Mouse (Mus musculus): ENCODE measurements around the gene Vps36. TPM values are rescaled to one million over a fixed set of nuclear protein-coding genes. Genes with fewer than 3 reads are reported as not detected.

Vps36 gene
- polyA plus RNA-seq, 1 experiment from 2014 or later, result 44.3 TPM

DNA sequence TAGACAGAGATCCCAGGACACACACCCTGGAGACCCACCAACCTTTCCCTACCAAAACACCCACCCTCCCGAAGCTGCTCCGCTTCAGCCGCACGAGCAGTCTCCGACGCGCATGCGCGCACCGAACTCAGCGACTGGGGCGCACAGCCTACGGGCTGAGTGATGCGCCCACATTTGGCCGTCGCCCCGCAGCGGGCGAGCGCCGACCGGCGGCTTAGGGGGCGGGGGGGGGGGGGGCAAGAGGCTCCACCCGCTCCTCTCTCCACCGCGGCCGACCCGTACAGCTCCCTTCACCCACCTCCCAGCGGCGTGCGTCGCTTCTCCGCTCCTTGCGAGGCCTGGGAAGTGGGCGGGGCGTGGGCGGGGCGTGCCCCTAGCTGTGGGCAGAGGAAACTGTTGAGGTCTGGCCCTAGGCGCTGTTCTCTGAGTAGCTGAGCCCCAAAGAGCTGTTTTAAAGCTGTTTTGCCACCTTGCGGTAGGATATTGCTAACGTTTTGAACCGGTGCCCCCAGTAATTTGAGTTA lies 26.5 kb upstream of the Vps36 start, which contains the start of gene Nek3:
Gene Nek3, minus strand, starts transcription at position 356 of the 524 bp plus-strand sequence.
- Histone ChIP-seq H3K4me1 (peaks cover 13% of the 10 kb centered on the region), H3K4me3 (replicated peaks) (peak within 1 kb of the TSS; percentile 63), H3K27ac (replicated peaks) (peak within 1 kb of the TSS; percentile 86), H3K9me3 (replicated peaks) (no peaks in the 10 kb centered on the region), H3K4me2 (peak within 1 kb of the TSS; percentile 61), H3K27me3 (replicated peaks) (no peaks in the 10 kb centered on the region), H3K36me3 (no peaks in the 10 kb centered on the region), H3K9ac (replicated peaks) (peak within 1 kb of the TSS; percentile 68)
- ATAC-seq (ENCODE audit: low FRiP score), result peak; percentile 99
- WGBS, result 0% methylated on average over 34 of the region's 43 CpGs

DNA sequence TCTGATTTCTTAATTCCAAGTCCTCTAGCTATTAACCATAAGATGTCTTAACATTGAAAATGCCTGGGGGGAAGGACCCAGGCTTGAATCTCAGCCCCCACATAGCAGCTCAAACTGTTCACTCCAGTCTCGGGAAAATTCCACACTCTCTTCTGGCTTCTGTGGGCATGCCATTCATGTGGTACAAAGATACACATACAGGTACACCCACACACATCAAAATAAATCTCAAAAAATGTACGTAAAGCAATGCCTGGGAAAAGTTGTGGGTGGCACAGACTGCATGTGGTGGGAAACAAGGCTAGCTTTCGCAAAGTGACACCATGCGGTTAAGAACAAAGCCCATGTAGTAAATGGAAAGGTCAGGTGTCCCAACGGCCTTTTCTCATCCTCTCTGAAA lies 23.4 kb upstream of the Vps36 start:
- Histone ChIP-seq H3K27ac (replicated peaks) (no peak overlapping the region), H3K4me2 (no peak overlapping the region), H3K4me3 (replicated peaks) (no peak overlapping the region), H3K9ac (replicated peaks) (no peak overlapping the region), H3K27me3 (replicated peaks) (no peaks in the 10 kb centered on the region), H3K4me1 (peaks cover 13% of the 10 kb centered on the region), H3K9me3 (replicated peaks) (no peaks in the 10 kb centered on the region), H3K36me3 (no peaks in the 10 kb centered on the region)
- 94% methylated on average over 5 of the region's 5 CpGs for WGBS
- ATAC-seq (ENCODE audit: low FRiP score), result no peak

DNA sequence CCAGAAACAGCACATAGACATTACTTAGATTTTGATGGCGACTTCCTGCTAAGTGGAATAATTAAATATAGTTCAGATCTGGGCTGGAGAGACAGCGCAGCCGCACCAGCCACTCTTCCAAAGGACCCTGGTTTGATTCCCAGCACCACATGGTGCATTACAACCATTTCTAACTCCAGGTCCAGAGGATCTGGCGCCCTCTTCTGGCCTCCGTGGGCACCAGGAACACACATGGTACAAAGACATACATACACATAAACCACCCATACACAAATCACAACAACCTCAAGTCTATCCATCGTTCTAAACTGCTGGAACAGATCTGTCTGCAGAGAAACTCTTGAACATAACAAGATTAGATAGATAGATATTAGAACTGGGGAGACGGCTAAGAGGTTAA lies 16.6 kb upstream of the Vps36 start:
- H3K9me3 ChIP-seq (replicated peaks), result no peaks in the 10 kb centered on the region
- H3K27me3 ChIP-seq (replicated peaks), result no peaks in the 10 kb centered on the region
- H3K9ac ChIP-seq (replicated peaks), result no peak overlapping the region
- no peak overlapping the region for H3K27ac ChIP-seq (replicated peaks)
- no peak for ATAC-seq (ENCODE audit: low FRiP score)
- no peak overlapping the region for H3K4me3 ChIP-seq (replicated peaks)
- H3K4me1 ChIP-seq, result no peaks in the 10 kb centered on the region
- WGBS, result 97% methylated on average over 7 of the region's 7 CpGs
- no peak overlapping the region for H3K4me2 ChIP-seq
- H3K36me3 ChIP-seq, result no peaks in the 10 kb centered on the region

DNA sequence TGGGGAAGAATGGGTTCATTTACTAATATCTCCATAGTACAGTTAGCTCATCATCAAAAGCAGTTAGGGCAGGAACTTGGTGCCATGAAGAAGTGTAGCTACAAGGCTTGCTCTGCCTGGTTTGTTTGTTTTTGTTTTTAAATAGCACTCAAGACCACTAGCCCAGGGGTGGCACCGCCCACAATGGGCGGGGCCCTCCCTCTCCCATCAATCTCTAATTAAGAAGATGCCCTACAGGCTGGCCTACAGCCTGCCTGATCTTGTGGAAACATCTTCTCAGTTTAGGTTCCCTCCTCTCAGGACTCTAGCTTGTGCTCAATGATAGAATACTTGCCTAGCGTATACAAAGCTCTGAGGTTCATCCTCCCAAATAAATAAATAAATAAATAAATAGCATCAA lies 7.7 kb upstream of the Vps36 start:
- peak; percentile 56 for ATAC-seq (ENCODE audit: low FRiP score)
- Histone ChIP-seq H3K4me1 (peaks cover 9% of the 10 kb centered on the region), H3K9me3 (replicated peaks) (no peaks in the 10 kb centered on the region), H3K9ac (replicated peaks) (peak overlapping the region; percentile 66), H3K27ac (replicated peaks) (no peak overlapping the region; the same call in 1 of the 2 replicates), H3K4me3 (replicated peaks) (peak overlapping the region; percentile 83), H3K4me2 (peak overlapping the region; percentile 71), H3K27me3 (replicated peaks) (no peaks in the 10 kb centered on the region), H3K36me3 (no peaks in the 10 kb centered on the region)
- 0% methylated on average over 3 of the region's 3 CpGs for WGBS

DNA sequence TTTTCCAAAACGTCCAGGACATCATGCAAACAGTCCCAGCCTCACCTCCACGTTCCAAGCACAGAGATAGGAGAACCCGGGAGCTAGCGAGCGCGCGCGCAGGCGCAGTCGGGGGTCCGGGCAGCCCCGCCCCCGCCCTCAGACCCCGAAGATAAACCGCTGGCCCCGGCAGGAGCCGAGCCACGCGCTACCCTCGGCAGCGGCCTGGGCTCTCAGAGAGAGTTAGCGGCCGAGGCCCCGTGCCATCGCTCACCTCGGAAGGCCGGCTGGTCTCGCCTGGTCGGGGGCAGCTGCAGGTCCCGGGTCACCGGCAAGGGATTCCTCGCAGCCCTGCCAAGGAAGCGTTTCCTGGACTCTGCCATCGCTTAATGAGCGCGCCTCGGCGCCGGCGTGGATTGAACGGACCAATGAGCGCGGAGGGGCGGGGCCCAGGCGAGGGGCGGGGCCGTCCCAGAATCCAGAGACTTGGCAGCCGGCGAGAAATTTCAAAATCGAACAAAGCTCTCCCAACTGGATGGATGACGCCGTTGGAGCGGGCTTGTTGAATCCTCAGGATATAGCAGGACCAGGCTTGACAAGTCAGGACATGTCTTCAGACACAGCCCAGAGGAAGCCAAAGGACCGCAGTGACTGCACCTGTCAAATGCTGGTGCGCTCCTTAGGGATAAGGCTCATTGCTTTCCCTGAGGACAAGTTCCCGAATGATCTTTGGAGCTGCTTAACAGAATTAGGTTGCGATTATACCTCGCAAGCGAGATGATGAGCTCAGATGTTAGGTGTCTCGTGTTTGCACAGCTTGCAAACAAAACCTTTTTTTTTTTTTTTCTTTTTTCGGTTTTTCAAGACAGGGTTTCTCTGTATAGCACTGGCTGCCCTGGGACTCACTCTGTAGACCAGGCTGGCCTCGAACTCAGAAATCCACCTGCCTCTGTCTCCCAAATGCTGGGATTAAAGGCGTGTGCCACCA lies 6.9 kb upstream of the Vps36 start, which contains the start of gene Ckap2:
Gene Ckap2, minus strand, starts transcription at position 389 of the 967 bp plus-strand sequence.
- peak; percentile 99 for ATAC-seq (ENCODE audit: low FRiP score)
- WGBS, result 3% methylated on average over 63 of the region's 63 CpGs
- H3K9ac ChIP-seq (replicated peaks), result peak within 1 kb of the TSS; percentile 66

DNA sequence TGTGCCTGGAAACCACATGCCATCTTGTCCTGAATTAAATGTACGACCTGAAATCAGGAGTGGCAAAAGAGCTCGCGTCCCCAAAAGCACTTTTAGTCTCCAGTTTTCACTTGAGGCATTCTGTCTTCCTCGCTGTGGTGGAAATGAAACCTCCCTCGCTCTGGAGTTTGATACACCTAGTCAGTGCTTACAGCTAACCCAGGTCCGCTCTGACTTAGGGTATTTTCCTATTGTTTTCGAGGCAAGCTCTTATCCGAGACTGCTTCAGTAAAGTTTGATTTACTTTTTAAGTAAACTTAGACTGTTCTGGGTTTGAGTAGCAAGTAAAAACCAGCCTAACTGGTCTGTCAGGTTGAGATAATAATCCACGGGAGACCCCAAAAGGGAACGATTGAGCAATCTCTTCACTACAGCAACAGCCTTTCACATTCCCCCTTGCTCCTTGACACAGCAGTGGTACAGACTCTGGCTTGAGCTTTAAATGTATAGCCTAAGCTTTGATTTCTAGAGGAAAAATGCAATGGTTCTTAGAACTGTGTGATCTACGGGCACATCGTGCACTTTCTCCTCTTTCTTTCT lies 912 bp downstream of the Vps36 start:
- H3K4me1 ChIP-seq, result peaks cover 17% of the 10 kb centered on the region
- H3K9me3 ChIP-seq (replicated peaks), result no peaks in the 10 kb centered on the region
- H3K4me2 ChIP-seq, result peak overlapping the region; percentile 75
- H3K9ac ChIP-seq (replicated peaks), result peak overlapping the region; percentile 91
- WGBS, result 11% methylated on average over 12 of the region's 12 CpGs
- no peaks in the 10 kb centered on the region for H3K27me3 ChIP-seq (replicated peaks)
- peak overlapping the region; percentile 96 for H3K27ac ChIP-seq (replicated peaks)
- no peaks in the 10 kb centered on the region for H3K36me3 ChIP-seq
- peak; percentile 40; the same call in 1 of the 2 replicates for ATAC-seq (ENCODE audit: low FRiP score)
- H3K4me3 ChIP-seq (replicated peaks), result peak overlapping the region; percentile 89

More for the DNA sequence above, 6.9 kb upstream of the Vps36 start, which contains the start of gene Ckap2:
- no peaks in the 10 kb centered on the region for H3K9me3 ChIP-seq (replicated peaks)
- H3K4me2 ChIP-seq, result peak within 1 kb of the TSS; percentile 71
- peak within 1 kb of the TSS; percentile 83 for H3K4me3 ChIP-seq (replicated peaks)
- H3K36me3 ChIP-seq, result no peaks in the 10 kb centered on the region
- H3K27me3 ChIP-seq (replicated peaks), result no peaks in the 10 kb centered on the region
- H3K4me1 ChIP-seq, result peaks cover 9% of the 10 kb centered on the region
- peak within 1 kb of the TSS; percentile 84 for H3K27ac ChIP-seq (replicated peaks)

DNA sequence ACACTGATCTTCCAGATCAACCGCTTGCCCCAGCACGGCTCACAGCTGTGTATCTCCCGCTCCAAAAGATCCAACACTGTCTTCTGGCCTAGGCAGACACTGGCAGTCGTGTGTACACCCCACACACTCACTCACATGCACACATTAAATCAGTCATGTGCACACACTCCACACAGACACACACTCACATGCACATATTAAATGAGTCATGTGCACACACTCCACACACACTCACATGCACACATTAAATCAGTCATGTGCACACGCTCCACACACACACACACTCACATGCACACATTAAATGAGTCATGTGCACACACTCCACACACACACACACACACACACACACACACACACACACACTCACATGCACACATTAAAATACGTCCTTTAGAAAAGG lies 5.3 kb downstream of the Vps36 start:
- 90% methylated on average over 6 of the region's 6 CpGs for WGBS
- no peaks in the 10 kb centered on the region for H3K27me3 ChIP-seq (replicated peaks)

DNA sequence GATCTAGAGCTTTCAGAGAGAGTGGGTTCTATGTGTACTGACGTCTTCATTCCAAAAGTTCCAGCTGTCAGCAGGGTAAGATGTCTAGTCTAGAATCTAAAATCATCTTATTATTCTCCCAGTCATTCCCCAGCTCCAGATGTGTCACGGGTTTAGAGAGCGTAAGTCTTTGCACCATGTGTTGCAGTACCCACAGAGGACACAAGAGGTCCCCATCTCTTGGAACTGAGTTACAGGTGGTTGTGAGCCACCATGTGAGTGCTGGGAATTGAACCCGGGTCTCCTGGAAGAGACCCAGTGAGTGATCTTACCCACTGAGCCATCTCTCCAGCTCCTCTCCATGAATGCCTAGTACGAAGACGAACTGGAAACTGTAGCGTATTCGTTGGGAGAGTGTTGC lies 6.9 kb downstream of the Vps36 start:
- no peak overlapping the region for H3K4me3 ChIP-seq (replicated peaks)
- H3K9ac ChIP-seq (replicated peaks), result no peak overlapping the region
- H3K9me3 ChIP-seq (replicated peaks), result no peaks in the 10 kb centered on the region
- no peak overlapping the region for H3K27ac ChIP-seq (replicated peaks)
- 97% methylated on average over 8 of the region's 8 CpGs for WGBS
- H3K4me2 ChIP-seq, result no peak overlapping the region
- peaks cover 4% of the 10 kb centered on the region for H3K4me1 ChIP-seq
- no peak for ATAC-seq (ENCODE audit: low FRiP score)
- H3K36me3 ChIP-seq, result peaks cover 21% of the 10 kb centered on the region
- no peaks in the 10 kb centered on the region for H3K27me3 ChIP-seq (replicated peaks)

More for the DNA sequence above, 5.3 kb downstream of the Vps36 start:
- Histone ChIP-seq H3K36me3 (peaks cover 21% of the 10 kb centered on the region), H3K9ac (replicated peaks) (no peak overlapping the region), H3K27ac (replicated peaks) (no peak overlapping the region), H3K9me3 (replicated peaks) (no peaks in the 10 kb centered on the region), H3K4me3 (replicated peaks) (no peak overlapping the region), H3K4me2 (no peak overlapping the region), H3K4me1 (peaks cover 17% of the 10 kb centered on the region)
- ATAC-seq (ENCODE audit: low FRiP score), result no peak

DNA sequence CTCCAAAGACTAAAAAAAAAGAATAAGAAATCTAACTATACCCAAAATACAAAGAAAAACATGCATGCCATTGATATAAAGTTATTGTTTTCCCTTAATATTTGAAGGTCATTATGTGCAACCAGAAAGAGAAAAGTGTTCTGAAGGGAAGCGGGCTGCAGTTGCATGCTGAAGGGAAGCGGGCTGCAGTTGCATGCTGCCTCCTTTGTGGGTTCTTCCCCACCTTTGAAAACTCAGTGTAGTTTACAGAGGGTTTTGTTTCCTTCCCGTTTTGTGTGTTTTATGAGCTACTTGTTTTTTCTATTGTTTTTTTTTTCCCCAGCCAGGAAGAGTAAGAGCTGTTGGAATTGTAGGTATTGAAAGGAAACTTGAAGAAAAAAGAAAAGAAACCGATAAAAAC lies 14.9 kb downstream of the Vps36 start:
- no peak overlapping the region for H3K27ac ChIP-seq (replicated peaks)
- H3K27me3 ChIP-seq (replicated peaks), result no peaks in the 10 kb centered on the region
- no peak overlapping the region for H3K4me3 ChIP-seq (replicated peaks)
- no peak for ATAC-seq (ENCODE audit: low FRiP score)
- 68% methylated on average over 4 of the region's 4 CpGs for WGBS
- no peak overlapping the region for H3K9ac ChIP-seq (replicated peaks)
- no peak overlapping the region for H3K4me2 ChIP-seq
- no peaks in the 10 kb centered on the region for H3K9me3 ChIP-seq (replicated peaks)
- no peaks in the 10 kb centered on the region for H3K4me1 ChIP-seq
- peaks cover 31% of the 10 kb centered on the region for H3K36me3 ChIP-seq

DNA sequence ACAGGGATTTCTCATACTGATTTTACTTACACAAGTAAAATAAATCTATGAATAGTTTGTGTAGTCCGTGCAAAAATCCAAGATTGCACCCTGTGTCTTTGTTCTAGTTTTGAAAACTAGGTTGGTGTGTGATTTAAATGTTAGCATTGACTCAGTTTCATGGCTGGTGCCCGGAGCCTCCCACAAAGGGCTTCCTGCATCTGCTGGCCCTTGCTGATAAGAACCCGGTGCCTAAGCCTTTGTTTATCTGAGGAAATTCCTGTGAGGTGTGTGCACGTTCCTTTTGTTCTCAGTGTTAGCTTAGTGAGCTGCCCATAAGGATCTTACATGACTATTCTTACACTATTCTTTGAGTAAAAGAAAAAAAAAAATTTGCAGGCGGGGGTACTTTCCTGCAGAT lies 16.4 kb downstream of the Vps36 start:
- Histone ChIP-seq H3K4me1 (no peaks in the 10 kb centered on the region), H3K9ac (replicated peaks) (no peak overlapping the region), H3K27me3 (replicated peaks) (no peaks in the 10 kb centered on the region), H3K27ac (replicated peaks) (no peak overlapping the region), H3K4me2 (no peak overlapping the region), H3K36me3 (peaks cover 34% of the 10 kb centered on the region), H3K9me3 (replicated peaks) (no peaks in the 10 kb centered on the region), H3K4me3 (replicated peaks) (no peak overlapping the region)
- 82% methylated on average over 5 of the region's 5 CpGs for WGBS
- no peak for ATAC-seq (ENCODE audit: low FRiP score)

DNA sequence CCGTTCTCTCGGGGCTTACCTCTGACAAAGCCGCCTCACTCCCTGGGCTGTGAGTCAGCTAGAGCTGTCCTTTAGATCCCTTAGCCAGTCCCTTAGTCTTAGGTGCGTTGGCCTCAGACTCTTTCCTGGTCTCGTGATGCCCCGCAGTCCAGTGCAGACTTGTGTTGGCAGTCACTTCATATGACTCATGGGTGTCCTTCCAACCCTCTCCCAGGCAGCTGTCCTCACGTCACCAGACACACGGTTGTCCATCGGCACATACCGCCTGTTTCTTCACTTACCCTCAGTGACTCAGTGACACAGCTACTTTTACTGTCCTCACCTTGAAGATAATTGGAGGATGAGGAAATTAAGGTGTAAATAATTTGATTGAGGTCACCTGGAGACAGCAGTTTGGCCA lies 22.2 kb downstream of the Vps36 start:
- no peak overlapping the region for H3K9ac ChIP-seq (replicated peaks)
- 95% methylated on average over 10 of the region's 10 CpGs for WGBS
- no peaks in the 10 kb centered on the region for H3K4me1 ChIP-seq
- H3K9me3 ChIP-seq (replicated peaks), result no peaks in the 10 kb centered on the region
- peaks cover 70% of the 10 kb centered on the region for H3K36me3 ChIP-seq
- no peak overlapping the region for H3K4me3 ChIP-seq (replicated peaks)
- no peak overlapping the region for H3K27ac ChIP-seq (replicated peaks)
- ATAC-seq (ENCODE audit: low FRiP score), result no peak
- no peak overlapping the region for H3K4me2 ChIP-seq
- H3K27me3 ChIP-seq (replicated peaks), result no peaks in the 10 kb centered on the region
